In genomic region chr3:101462294-101462693, GRCm38 (mm10) we compare ENCODE assay signal across 8 mouse cellular contexts.
A peak's percentile ranks its signal among the peaks of the same experiment; 100 is the strongest.
DNase-seq lines count a peak whose midpoint lies in the region; ATAC-seq and TF ChIP-seq lines count a peak whose summit lies in the region.

No protein-coding gene starts in this region.

- intact Hi-C loops in left cerebral cortex, postnatal 25 days (cut with DNase I): loop anchor here (1.0 to 2.0 kb wide), 3 partner anchors 90 to 487 kb away; no protein-coding TSS in a partner anchor

- no peaks in the 10 kb centered on the region for H3K4me1 ChIP-seq in heart, embryonic 12.5 days (replicated peaks)
- no peaks in the 10 kb centered on the region for H3K4me1 ChIP-seq in intestine, postnatal 0 days (replicated peaks; ENCODE audit: control insufficient read depth, insufficient read depth, low read length)
- peaks cover 23% of the 10 kb centered on the region for H3K4me1 ChIP-seq in midbrain, embryonic 15.5 days

- peak; percentile 89 for TF ChIP-seq CTCF in intestine, postnatal 0 days (IDR thresholded peaks at IDR 0.05; ENCODE audit: low read depth)

- peaks cover 52% of the 10 kb centered on the region for H3K36me3 ChIP-seq in heart, embryonic 12.5 days
- H3K36me3 ChIP-seq in intestine, postnatal 0 days (ENCODE audit: control insufficient read depth, insufficient read depth): peaks cover 19% of the 10 kb centered on the region; the same call in 1 of the 2 replicates
- peaks cover 13% of the 10 kb centered on the region for H3K36me3 ChIP-seq in midbrain, embryonic 15.5 days (replicated peaks)

- no peaks in the 10 kb centered on the region for H3K27me3 ChIP-seq in heart, embryonic 12.5 days (replicated peaks)
- H3K27me3 ChIP-seq in intestine, postnatal 0 days (replicated peaks; ENCODE audit: control insufficient read depth, insufficient read depth, low read length): no peaks in the 10 kb centered on the region
- no peaks in the 10 kb centered on the region for H3K27me3 ChIP-seq in midbrain, embryonic 15.5 days (replicated peaks)

- peak; percentile 65 to 88 for DNase-seq in heart, adult 18-20 months
- peak; percentile 72 to 87 for DNase-seq in cerebellum, postnatal 4 days (ENCODE audit: low spot score in 2 of 2)
- DNase-seq in gastrocnemius, adult 18-20 months (ENCODE audit: low spot score): peak; percentile 78
- peak; percentile 82 to 90 for DNase-seq in left cerebral cortex, postnatal 25 days (ENCODE audit: low spot score in 2 of 2)
- peak; percentile 43 to 66 for DNase-seq in spleen, postnatal 14 days (ENCODE audit: low spot score in 2 of 2)

- 35% methylated on average over 5 of the region's 5 CpGs for WGBS in heart, embryonic 12.5 days
- WGBS in intestine, postnatal 0 days: 19% methylated on average over 5 of the region's 5 CpGs
- 18% methylated on average over 5 of the region's 5 CpGs for WGBS in midbrain, embryonic 15.5 days

- ATAC-seq in heart, embryonic 12.5 days (ENCODE audit: insufficient number of reproducible peaks, low FRiP score): no peak
- no peak for ATAC-seq in intestine, postnatal 0 days
- peak; percentile 63 for ATAC-seq in midbrain, embryonic 15.5 days (replicated peaks)

- no peak overlapping the region for H3K4me2 ChIP-seq in heart, embryonic 12.5 days
- no peak overlapping the region for H3K4me2 ChIP-seq in intestine, postnatal 0 days (replicated peaks; ENCODE audit: low read depth)
- no peak overlapping the region for H3K4me2 ChIP-seq in midbrain, embryonic 15.5 days

- no peak overlapping the region for H3K27ac ChIP-seq in heart, embryonic 12.5 days (ENCODE audit: poor library complexity, severe bottlenecking)
- no peak overlapping the region for H3K27ac ChIP-seq in intestine, postnatal 0 days (ENCODE audit: low read depth, low read length)
- peak overlapping the region; percentile 83 for H3K27ac ChIP-seq in midbrain, embryonic 15.5 days

- no peak overlapping the region for H3K9ac ChIP-seq in heart, embryonic 12.5 days
- no peak overlapping the region for H3K9ac ChIP-seq in intestine, postnatal 0 days (ENCODE audit: low read depth, low read length)
- H3K9ac ChIP-seq in midbrain, embryonic 15.5 days: no peak overlapping the region

- no peak overlapping the region for H3K4me3 ChIP-seq in heart, embryonic 12.5 days
- no peak overlapping the region for H3K4me3 ChIP-seq in intestine, postnatal 0 days (ENCODE audit: low read depth, low read length)
- no peak overlapping the region for H3K4me3 ChIP-seq in midbrain, embryonic 15.5 days

- H3K9me3 ChIP-seq in heart, embryonic 12.5 days (replicated peaks): peaks cover 11% of the 10 kb centered on the region
- H3K9me3 ChIP-seq in intestine, postnatal 0 days (ENCODE audit: control insufficient read depth): no peaks in the 10 kb centered on the region
- H3K9me3 ChIP-seq in midbrain, embryonic 15.5 days: no peaks in the 10 kb centered on the region
